Mouse (Mus musculus): ENCODE measurements around the gene Cd22. TPM values are rescaled to one million over a fixed set of nuclear protein-coding genes. Genes with fewer than 3 reads are reported as not detected.

Cd22 gene
- polyA plus RNA-seq, 1 experiment from 2014 or later: 0.35 TPM

Other genes with a start within 250 kb of the Cd22 start
- not detected in 2 replicates for gene Etv2, start 244.5 kb downstream of the Cd22 start, polyA plus RNA-seq (2015; fragmentation: Nextera tagmentation; extraction: Ambion mirVana)
- 131 and 139 TPM in 2 replicates for gene Rbm42, start 230.0 kb downstream of the Cd22 start, polyA plus RNA-seq (2015; fragmentation: Nextera tagmentation; extraction: Ambion mirVana)
- 25.9 and 29.9 TPM in 2 replicates for gene Haus5, start 215.3 kb downstream of the Cd22 start, polyA plus RNA-seq (2015; fragmentation: Nextera tagmentation; extraction: Ambion mirVana)
- not detected in 2 replicates for gene Pmis2, start 208.7 kb downstream of the Cd22 start, polyA plus RNA-seq (2015; fragmentation: Nextera tagmentation; extraction: Ambion mirVana)
- not detected in 2 replicates for gene 2200002J24Rik, start 181.4 kb downstream of the Cd22 start, polyA plus RNA-seq (2015; fragmentation: Nextera tagmentation; extraction: Ambion mirVana)
- 3.1 and 3.3 TPM in 2 replicates for gene Atp4a, start 168.1 kb downstream of the Cd22 start, polyA plus RNA-seq (2015; fragmentation: Nextera tagmentation; extraction: Ambion mirVana)
- gene Tmem147, start 150.8 kb downstream of the Cd22 start, polyA plus RNA-seq (2015; fragmentation: Nextera tagmentation; extraction: Ambion mirVana): 273 and 284 TPM in 2 replicates
- gene Gapdhs, start 136.7 kb downstream of the Cd22 start, polyA plus RNA-seq (2015; fragmentation: Nextera tagmentation; extraction: Ambion mirVana): 0.79 and 1.4 TPM in 2 replicates
- 2.2 TPM in 2 replicates for gene Sbsn, start 128.9 kb downstream of the Cd22 start, polyA plus RNA-seq (2015; fragmentation: Nextera tagmentation; extraction: Ambion mirVana)
- gene Dmkn, start 116.6 kb downstream of the Cd22 start, polyA plus RNA-seq (2015; fragmentation: Nextera tagmentation; extraction: Ambion mirVana): 2.0 and 3.0 TPM in 2 replicates
- 0.52 and 2.8 TPM in 2 replicates for gene Krtdap, start 92.4 kb downstream of the Cd22 start, polyA plus RNA-seq (2015; fragmentation: Nextera tagmentation; extraction: Ambion mirVana)
- gene Ffar2, start 56.6 kb downstream of the Cd22 start, polyA plus RNA-seq (2015; fragmentation: Nextera tagmentation; extraction: Ambion mirVana): 0.21 TPM in 1 of 2 replicates, not detected in the other
- gene Ffar3, start 24.2 kb downstream of the Cd22 start, polyA plus RNA-seq (2015; fragmentation: Nextera tagmentation; extraction: Ambion mirVana): 0.13 TPM in 1 of 2 replicates, not detected in the other
- not detected in 2 replicates for gene Ffar1, start 18.8 kb downstream of the Cd22 start, polyA plus RNA-seq (2015; fragmentation: Nextera tagmentation; extraction: Ambion mirVana)
- gene Mag, start 34.5 kb upstream of the Cd22 start, polyA plus RNA-seq (2015; fragmentation: Nextera tagmentation; extraction: Ambion mirVana): 4.1 and 5.0 TPM in 2 replicates
- gene Hamp2, start 44.3 kb upstream of the Cd22 start, polyA plus RNA-seq (2015; fragmentation: Nextera tagmentation; extraction: Ambion mirVana): not detected in 2 replicates
- not detected in 2 replicates for gene Hamp, start 63.7 kb upstream of the Cd22 start, polyA plus RNA-seq (2015; fragmentation: Nextera tagmentation; extraction: Ambion mirVana)
- 27.3 and 29.3 TPM in 2 replicates for gene Usf2, start 76.5 kb upstream of the Cd22 start, polyA plus RNA-seq (2015; fragmentation: Nextera tagmentation; extraction: Ambion mirVana)
- 24.3 and 24.4 TPM in 2 replicates for gene Lsr, start 93.1 kb upstream of the Cd22 start, polyA plus RNA-seq (2015; fragmentation: Nextera tagmentation; extraction: Ambion mirVana)
- gene Fam187b, start 93.4 kb upstream of the Cd22 start, polyA plus RNA-seq (2015; fragmentation: Nextera tagmentation; extraction: Ambion mirVana): 0.69 and 1.1 TPM in 2 replicates
- gene Fxyd5, start 162.1 kb upstream of the Cd22 start, polyA plus RNA-seq (2015; fragmentation: Nextera tagmentation; extraction: Ambion mirVana): 19.2 and 26.8 TPM in 2 replicates
- 265 and 282 TPM in 2 replicates for gene Fxyd7, start 171.1 kb upstream of the Cd22 start, polyA plus RNA-seq (2015; fragmentation: Nextera tagmentation; extraction: Ambion mirVana)
- 46.2 and 55.7 TPM in 2 replicates for gene Fxyd1, start 176.9 kb upstream of the Cd22 start, polyA plus RNA-seq (2015; fragmentation: Nextera tagmentation; extraction: Ambion mirVana)
- 0.57 and 1.0 TPM in 2 replicates for gene Lgi4, start 179.0 kb upstream of the Cd22 start, polyA plus RNA-seq (2015; fragmentation: Nextera tagmentation; extraction: Ambion mirVana)
- gene Fxyd3, start 196.4 kb upstream of the Cd22 start, polyA plus RNA-seq (2015; fragmentation: Nextera tagmentation; extraction: Ambion mirVana): 0.31 TPM in 1 of 2 replicates, not detected in the other
- 0.51 and 0.56 TPM in 2 replicates for gene Hpn, start 234.9 kb upstream of the Cd22 start, polyA plus RNA-seq (2015; fragmentation: Nextera tagmentation; extraction: Ambion mirVana)
- gene Scn1b, start 246.7 kb upstream of the Cd22 start, polyA plus RNA-seq (2015; fragmentation: Nextera tagmentation; extraction: Ambion mirVana): 16.5 and 18.7 TPM in 2 replicates

Data from hindbrain, embryonic 15.5 days (tissue).